Mouse (Mus musculus) urinary bladder, postnatal 36 days (tissue): ENCODE data around the gene 4931422A03Rik.
A peak's percentile ranks its signal among the peaks of the same experiment; 100 is the strongest.

Experiments
- DNase-seq, 2 experiments: peaks; one replicate each; pipeline ENCODE4 v3.0.0; 2022; ENCODE audit warnings: low spot score in 2 of 2, mixed read lengths in 1 of 2

Gene 4931422A03Rik

DNA sequence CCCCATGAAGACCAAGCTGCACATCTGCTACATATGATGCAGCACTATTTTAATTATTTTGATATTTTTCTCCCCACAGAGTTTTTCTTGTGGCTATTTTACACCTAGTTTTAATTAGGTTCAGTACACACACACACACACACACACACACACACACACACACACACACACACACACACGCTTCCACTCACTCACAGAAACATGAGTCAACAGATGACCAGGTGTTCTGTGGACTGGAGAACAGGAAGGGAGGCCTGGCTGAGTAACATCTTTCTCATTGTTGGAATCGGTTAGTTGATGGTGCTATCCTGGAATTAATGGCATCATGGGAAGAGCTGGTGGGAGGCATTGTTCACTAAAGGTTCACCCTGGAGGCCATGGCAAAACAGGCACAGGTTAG, 90.5 kb downstream of the 4931422A03Rik start:
- no peak for DNase-seq

GRCm38 (mm10) chr2:103936666-103937065, 91.5 kb downstream of the 4931422A03Rik start:
- no peak for DNase-seq

DNA sequence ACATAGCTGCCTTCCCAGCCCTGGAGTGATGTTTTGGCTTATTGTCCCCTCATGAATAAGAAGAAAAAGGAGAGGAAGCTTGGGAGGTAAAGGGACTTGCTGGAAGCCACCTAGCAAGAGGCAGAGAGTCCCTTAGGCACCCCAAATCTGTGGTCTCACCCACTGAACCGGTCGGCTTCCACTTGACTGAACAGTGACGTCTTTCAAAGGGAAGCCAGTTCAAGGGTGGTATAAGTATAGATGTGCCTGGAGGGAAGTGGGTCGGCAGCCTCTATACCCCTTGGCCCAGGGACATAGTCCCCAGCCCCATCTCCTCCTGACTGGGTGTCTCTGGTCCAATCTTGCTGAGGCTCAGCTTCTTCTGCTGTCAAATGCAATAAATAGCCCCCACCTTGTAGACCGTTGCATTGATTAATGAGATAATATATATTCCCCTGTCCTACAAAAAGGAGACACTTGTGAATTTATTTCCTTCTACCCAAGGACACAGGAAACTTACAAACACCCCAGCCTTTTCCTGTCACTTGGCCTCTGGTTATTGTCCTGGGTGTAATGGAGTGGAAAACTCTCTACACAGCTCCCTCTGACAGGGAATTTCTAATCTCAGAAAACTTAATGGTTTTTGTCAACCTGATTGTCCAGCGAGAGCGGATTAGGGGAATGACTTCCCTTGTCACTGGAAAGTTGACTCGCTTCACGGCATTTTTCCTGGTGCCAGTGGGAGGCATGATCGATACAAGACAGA, 92.3 kb downstream of the 4931422A03Rik start:
- no peak for DNase-seq

DNA sequence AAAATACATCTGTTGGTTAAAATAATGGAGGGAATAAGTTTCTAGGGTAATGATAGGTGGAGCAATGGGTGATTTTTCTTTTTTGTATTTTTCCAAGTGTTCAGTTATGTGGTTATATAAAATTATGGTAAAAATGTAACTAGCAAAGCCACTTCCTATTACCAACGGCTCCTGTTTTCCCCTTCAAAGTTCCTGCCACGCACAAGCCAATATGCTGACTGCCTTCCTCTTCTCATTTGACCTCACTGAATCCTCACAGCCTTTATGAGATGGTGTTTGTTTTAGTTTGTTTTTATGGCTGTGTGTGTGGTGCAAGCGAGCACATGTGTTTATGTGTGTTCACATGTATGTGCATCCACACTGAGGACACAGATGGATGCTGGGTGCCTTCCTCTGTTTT, 93.5 kb downstream of the 4931422A03Rik start:
- DNase-seq = no peak

DNA sequence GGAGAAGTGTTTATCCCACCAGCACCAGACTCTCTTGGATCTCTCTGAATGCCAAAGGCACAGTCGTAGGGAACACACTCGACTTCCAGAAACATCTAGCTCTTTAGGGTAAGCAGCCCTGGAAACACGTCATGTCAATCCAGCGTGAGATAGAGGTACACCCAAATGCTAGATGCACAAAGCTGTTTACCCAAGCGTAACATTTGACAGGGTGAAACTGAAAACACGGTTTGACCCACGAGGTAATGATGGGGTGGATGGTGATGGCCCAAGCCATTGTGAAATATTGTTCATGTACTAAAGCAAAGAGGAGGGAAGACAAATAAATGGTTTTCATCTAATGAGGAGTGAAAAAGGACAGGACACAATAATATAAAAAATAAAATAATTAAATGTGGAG, 93.9 kb downstream of the 4931422A03Rik start:
- no peak for DNase-seq

- DNase-seq = no peak
Observed at GRCm38 (mm10) chr2:103932480-103932879, 95.7 kb downstream of the 4931422A03Rik start.

- DNase-seq = peak in 1 of 2 experiments; percentile 29
Observed at GRCm38 (mm10) chr2:103932025-103932424, 96.1 kb downstream of the 4931422A03Rik start.

DNA sequence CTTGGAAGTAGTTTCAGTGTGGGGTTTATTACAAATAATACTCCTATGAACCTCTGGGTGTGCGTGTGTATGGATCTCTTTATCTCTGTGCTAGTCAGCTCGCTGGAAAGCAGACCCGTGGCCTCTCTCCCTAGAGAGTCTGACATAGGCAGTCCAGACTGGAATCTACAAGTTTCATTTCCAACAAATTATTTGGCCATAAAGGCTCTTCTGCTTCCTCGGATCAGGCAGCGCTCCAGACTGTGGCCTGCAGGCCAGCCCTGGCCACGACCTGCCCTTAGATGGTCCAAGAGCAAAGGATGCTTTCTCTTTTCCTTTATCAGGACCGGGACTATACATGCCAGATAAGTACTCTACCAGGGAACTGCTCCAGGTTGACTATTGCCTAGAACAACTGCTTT, 96.7 kb downstream of the 4931422A03Rik start:
- peak; percentile 23 to 52 for DNase-seq

DNA sequence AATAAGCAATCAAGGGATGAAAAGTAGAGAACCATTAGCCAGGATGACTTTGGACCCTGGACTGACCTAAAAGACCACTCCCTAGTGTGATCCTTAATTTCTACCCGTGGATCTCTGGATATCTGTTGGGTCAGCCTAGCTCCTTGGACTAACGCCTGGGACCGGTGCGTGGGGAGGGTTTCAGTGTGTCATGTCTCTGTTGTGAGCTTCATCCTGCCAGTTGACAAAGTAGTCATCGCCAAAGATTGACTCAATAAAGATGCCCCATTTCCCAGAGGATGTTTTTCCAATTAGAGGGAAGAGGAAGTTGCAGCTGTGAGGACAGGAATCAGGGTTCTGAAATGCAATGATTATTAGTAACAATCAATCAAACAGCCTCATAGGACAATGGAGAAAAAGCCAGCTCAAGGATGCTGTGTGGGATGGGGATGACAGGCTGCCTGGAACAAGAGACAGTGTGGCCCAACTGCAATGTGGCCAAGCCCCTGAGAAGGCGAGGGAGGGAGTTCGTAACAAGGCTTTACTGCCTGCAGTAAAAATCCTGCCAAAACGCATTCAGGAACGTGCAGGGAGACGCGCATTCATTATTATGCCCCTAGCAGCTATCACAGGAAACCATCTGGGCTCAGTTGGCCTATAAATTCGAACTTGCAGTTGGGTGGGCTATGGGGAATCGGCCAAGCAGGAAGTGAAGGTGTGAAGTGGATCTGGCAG, 97.7 kb downstream of the 4931422A03Rik start:
- peak in 1 of 2 experiments; percentile 6 for DNase-seq

GRCm38 (mm10) chr2:103927610-103928145, 100.5 kb downstream of the 4931422A03Rik start:
- DNase-seq = peak in 1 of 2 experiments; percentile 39

- DNase-seq = no peak
Observed at GRCm38 (mm10) chr2:103926586-103927113, 101.5 kb downstream of the 4931422A03Rik start.

DNA sequence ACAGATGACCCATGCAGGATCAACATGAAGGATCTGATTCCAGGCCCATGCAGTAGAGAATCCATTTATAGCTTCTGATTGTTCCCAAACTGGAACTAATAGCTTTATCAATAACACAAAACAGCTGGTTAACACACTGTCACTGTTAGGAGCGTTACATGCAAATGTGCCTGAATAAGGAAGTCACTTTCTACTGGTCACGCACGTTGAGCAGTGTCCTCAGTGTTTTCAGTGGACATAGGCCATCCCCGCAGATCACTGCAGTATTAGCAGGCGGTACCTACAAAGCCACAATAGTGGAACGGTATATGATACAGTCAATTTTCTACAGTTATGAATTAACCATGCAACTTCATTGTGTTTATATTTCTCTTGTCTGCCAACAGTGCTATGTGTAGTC, 108.7 kb downstream of the 4931422A03Rik start:
- no peak for DNase-seq

- DNase-seq = no peak
Observed at GRCm38 (mm10) chr2:103918375-103918774, 109.8 kb downstream of the 4931422A03Rik start.

- DNase-seq = no peak
Observed at GRCm38 (mm10) chr2:103917375-103917774, 110.8 kb downstream of the 4931422A03Rik start.
